Mouse (Mus musculus) intestine, embryonic 14.5 days (tissue): ENCODE data around the gene Anapc5. TPM values are rescaled to one million over a fixed set of nuclear protein-coding genes. Genes with fewer than 3 reads are reported as not detected.
A peak's percentile ranks its signal among the peaks of the same experiment; 100 is the strongest.

Experiments
- ATAC-seq: fragments of 200-750 bp; cut with Nextera tagmentation; replicated peaks from 2 replicates; pipeline ENCODE4 v1.8.0; 2017; ENCODE audit warnings: low read depth, moderate number of reproducible peaks, moderate TSS enrichment, moderate library complexity; ENCODE audit not compliant: low FRiP score, low TSS enrichment
- DNase-seq: peaks from one replicate; pipeline ENCODE4 v3.0.0-alpha.2; 2018; ENCODE audit warnings: low spot score
- H3K27ac ChIP-seq: fragments of 300-500 bp; sonication (generic); 2 replicates; pipeline ENCODE4 v1.5.1; 2014; ENCODE audit warnings: low read depth, mild to moderate bottlenecking, control low read depth
- H3K27me3 ChIP-seq: fragments of 300-500 bp; sonication (generic); replicated peaks from 2 replicates; pipeline ENCODE4 v1.6.1; 2014; ENCODE audit warnings: low read length, control low read depth; ENCODE audit not compliant: control insufficient read depth, insufficient read depth
- H3K36me3 ChIP-seq: fragments of 300-500 bp; sonication (generic); 2 replicates; pipeline ENCODE4 v1.6.1; 2014; ENCODE audit warnings: low read length, control low read depth; ENCODE audit not compliant: control insufficient read depth, insufficient read depth
- H3K4me1 ChIP-seq: fragments of 300-500 bp; sonication (generic); replicated peaks from 2 replicates; pipeline ENCODE4 v1.6.1; 2014; ENCODE audit warnings: low read length, control low read depth, mixed read lengths; ENCODE audit not compliant: control insufficient read depth, insufficient read depth
- H3K4me2 ChIP-seq: fragments of 300-500 bp; sonication (generic); 2 replicates; pipeline ENCODE4 v1.6.1; 2014; ENCODE audit warnings: low read length
- H3K4me3 ChIP-seq: fragments of 300-500 bp; sonication (generic); 2 replicates; pipeline ENCODE4 v1.5.1; 2014; ENCODE audit warnings: low read depth, low read length, control low read depth, mixed read lengths
- H3K9ac ChIP-seq: fragments of 300-500 bp; sonication (generic); 2 replicates; pipeline ENCODE4 v1.6.1; 2014; ENCODE audit warnings: mild to moderate bottlenecking, low read length
- H3K9me3 ChIP-seq: fragments of 300-500 bp; sonication (generic); 2 replicates; pipeline ENCODE4 v1.6.1; 2016; ENCODE audit warnings: low read length, control low read depth; ENCODE audit not compliant: control insufficient read depth
- WGBS: fragments of 180-500 bp; shearing (Covaris S2); extraction: QIAGEN DNeasy Blood & Tissue Kit; methylation state at CpG from one replicate; pipeline ENCODE4 v1.1.7; 2014; 5-methylcytosine and 5-hydroxymethylcytosine counted together
- polyA plus RNA-seq: library from polyadenylated mRNA; unstranded; fragments of >200 nt; fragmentation: Nextera tagmentation; extraction: Ambion mirVana; gene quantifications from 2 replicates; pipeline ENCODE4 v1.2.1, GENCODE M21; 2014

The Anapc5 gene
- polyA plus RNA-seq, 1 experiment from 2014 or later: 448 TPM

DNA sequence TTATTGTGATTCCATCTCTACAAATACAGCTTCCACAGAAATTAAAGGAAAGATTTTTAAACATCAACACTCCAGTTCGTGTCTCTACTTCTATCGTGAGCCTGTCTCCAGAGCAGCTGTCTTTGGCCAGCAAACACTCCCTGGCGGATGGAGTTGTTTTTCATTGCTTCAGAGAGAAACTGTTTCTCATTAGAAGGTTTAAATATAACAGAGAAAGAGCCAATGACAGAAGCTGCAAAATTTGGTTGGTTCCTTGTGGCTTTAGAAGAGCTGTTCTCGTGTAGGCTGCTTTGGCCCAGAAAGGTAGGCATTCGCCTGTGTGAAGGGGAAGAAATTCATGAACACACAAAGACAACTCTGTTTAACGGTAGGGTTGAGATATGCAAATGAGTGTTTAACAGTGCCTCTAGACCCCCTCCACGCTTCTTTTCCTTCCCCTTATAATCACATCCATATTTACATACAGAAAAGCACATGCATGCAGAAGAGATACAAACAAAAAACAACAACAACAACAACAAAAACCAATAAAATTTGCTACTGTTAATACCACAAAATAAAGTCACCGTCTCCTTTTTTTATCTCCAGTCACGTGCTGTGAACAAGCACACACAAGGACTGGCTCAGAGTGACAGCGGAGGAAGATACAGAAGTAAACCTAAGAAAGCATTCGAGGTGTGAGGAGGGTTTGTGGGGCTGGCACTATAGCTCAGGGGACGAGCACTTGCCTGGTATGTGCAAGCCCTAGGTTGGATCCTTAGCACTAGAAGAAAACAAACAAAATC lies 34.9 kb downstream of the Anapc5 start:
- Histone ChIP-seq H3K36me3 (peaks cover 49% of the 10 kb centered on the region), H3K9me3 (no peaks in the 10 kb centered on the region), H3K27me3 (no peaks in the 10 kb centered on the region), H3K27ac (no peak overlapping the region), H3K9ac (no peak overlapping the region), H3K4me3 (no peak overlapping the region), H3K4me1 (no peaks in the 10 kb centered on the region), H3K4me2 (no peak overlapping the region)
- WGBS: 66% methylated on average over 12 of the region's 12 CpGs
- DNase-seq: no peak
- no peak for ATAC-seq

GRCm38 (mm10) chr5:122783726-122784406 lies 37.3 kb downstream of the Anapc5 start:
- no peak for ATAC-seq
- H3K4me3 ChIP-seq: no peak overlapping the region
- no peak for DNase-seq
- H3K4me1 ChIP-seq: peaks cover 3% of the 10 kb centered on the region; the same call in 1 of the 2 replicates
- no peak overlapping the region for H3K9ac ChIP-seq
- peaks cover 34% of the 10 kb centered on the region for H3K36me3 ChIP-seq
- no peak overlapping the region for H3K27ac ChIP-seq
- no peaks in the 10 kb centered on the region for H3K9me3 ChIP-seq
- WGBS: 58% methylated on average over 14 of the region's 14 CpGs
- H3K27me3 ChIP-seq: no peaks in the 10 kb centered on the region
- H3K4me2 ChIP-seq: no peak overlapping the region

DNA sequence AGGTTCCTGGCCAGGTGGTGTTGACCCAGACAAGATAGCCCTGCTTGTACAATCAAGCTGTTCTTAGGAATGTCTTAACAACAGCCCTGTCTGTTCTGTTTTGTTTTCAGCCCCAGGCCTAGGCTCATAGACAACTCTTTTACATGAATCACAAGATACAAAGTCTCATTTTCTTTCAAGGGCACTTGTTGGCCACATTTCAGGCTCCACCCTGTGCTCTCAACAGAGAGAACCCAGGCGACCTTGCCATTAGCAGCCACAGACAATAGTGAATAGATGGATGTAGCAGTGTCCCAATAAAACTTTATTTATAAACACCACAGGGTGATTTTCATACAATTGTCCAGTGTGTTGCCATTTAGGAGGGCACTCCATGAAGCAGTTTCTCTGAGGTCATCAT lies 39.1 kb downstream of the Anapc5 start:
- no peak for ATAC-seq

DNA sequence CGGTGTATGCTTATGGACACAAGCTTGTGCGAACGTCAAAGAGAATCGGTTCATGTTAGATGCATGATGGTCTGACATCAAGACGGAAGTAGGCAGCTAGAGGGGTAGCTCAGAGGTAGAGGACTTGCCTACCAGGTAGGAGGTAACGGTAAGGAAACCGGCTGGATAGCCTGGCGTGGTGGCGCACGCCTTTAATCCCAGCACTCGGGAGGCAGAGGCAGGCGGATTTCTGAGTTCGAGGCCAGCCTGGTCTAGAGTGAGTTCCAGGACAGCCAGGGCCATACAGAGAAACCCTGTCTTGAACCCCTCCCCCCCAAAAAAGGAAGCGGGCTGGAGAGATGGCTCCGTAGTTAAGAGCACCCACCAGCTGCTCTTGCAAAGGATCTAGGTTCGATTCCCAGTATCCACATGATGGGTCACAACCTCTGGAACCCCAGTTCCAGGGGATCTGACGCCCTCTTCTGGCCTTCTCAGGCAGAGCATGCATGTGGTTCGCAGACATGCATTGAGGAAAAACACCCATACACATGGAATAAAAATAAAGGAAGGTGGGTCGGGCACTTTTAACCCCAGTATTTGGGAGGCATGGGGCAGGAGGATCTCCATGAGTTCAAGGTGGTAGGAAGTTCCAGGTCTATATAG lies 40.2 kb downstream of the Anapc5 start:
- Histone ChIP-seq H3K36me3 (0 out of 2 replicates have a peak, but pooled peaks cover 5% of the 10 kb centered on the region), H3K4me2 (no peak overlapping the region), H3K4me1 (peaks cover 7% of the 10 kb centered on the region; the same call in 1 of the 2 replicates), H3K27me3 (no peaks in the 10 kb centered on the region), H3K4me3 (no peak overlapping the region), H3K9ac (no peak overlapping the region), H3K9me3 (no peaks in the 10 kb centered on the region), H3K27ac (no peak overlapping the region)
- ATAC-seq (no peak), DNase-seq (no peak)
- 88% methylated on average over 19 of the region's 19 CpGs for WGBS

More for the DNA sequence above, 39.1 kb downstream of the Anapc5 start:
- no peak overlapping the region for H3K4me2 ChIP-seq
- DNase-seq: no peak
- no peak overlapping the region for H3K9ac ChIP-seq
- H3K4me1 ChIP-seq: peaks cover 7% of the 10 kb centered on the region; the same call in 1 of the 2 replicates
- 57% methylated on average over 1 of the region's 1 CpGs for WGBS
- H3K36me3 ChIP-seq: peaks cover 16% of the 10 kb centered on the region
- no peaks in the 10 kb centered on the region for H3K27me3 ChIP-seq
- no peak overlapping the region for H3K27ac ChIP-seq
- no peak overlapping the region for H3K4me3 ChIP-seq
- no peaks in the 10 kb centered on the region for H3K9me3 ChIP-seq

- H3K4me2 ChIP-seq: peak within 1 kb of the TSS; percentile 94
- no peaks in the 10 kb centered on the region for H3K36me3 ChIP-seq
- peak within 1 kb of the TSS; percentile 89 for H3K9ac ChIP-seq
- H3K4me1 ChIP-seq: peaks cover 7% of the 10 kb centered on the region; the same call in 1 of the 2 replicates
- H3K9me3 ChIP-seq: no peaks in the 10 kb centered on the region
- WGBS: under 1% methylated on average over 60 of the region's 63 CpGs
- peak within 1 kb of the TSS; percentile 72 for H3K27ac ChIP-seq
- DNase-seq: peak; percentile 88
- ATAC-seq: peak; percentile 81
- no peaks in the 10 kb centered on the region for H3K27me3 ChIP-seq
- peak within 1 kb of the TSS; percentile 87 for H3K4me3 ChIP-seq
Observed at GRCm38 (mm10) chr5:122779277-122779834, 41.8 kb downstream of the Anapc5 start, which contains the start of gene Camkk2. Camkk2 (minus strand) TSS chr5:122779409.

- Histone ChIP-seq H3K36me3 (no peaks in the 10 kb centered on the region), H3K4me3 (peak overlapping the region; percentile 87), H3K4me2 (peak overlapping the region; percentile 94), H3K9me3 (no peaks in the 10 kb centered on the region), H3K27ac (peak overlapping the region; percentile 72), H3K4me1 (peaks cover 7% of the 10 kb centered on the region; the same call in 1 of the 2 replicates), H3K27me3 (no peaks in the 10 kb centered on the region), H3K9ac (peak overlapping the region; percentile 89)
- peak; percentile 70 for DNase-seq
- WGBS: 1% methylated on average over 44 of the region's 55 CpGs
- peak; percentile 59 for ATAC-seq
Observed at GRCm38 (mm10) chr5:122778231-122779226, 42.6 kb downstream of the Anapc5 start.

GRCm38 (mm10) chr5:122777322-122777721 lies 43.8 kb downstream of the Anapc5 start:
- Histone ChIP-seq H3K36me3 (no peaks in the 10 kb centered on the region), H3K9ac (no peak overlapping the region), H3K4me1 (peaks cover 7% of the 10 kb centered on the region; the same call in 1 of the 2 replicates), H3K27ac (no peak overlapping the region), H3K4me3 (no peak overlapping the region), H3K27me3 (no peaks in the 10 kb centered on the region), H3K4me2 (no peak overlapping the region), H3K9me3 (no peaks in the 10 kb centered on the region)
- whole genome bisulfite sequencing: 54% methylated on average over 2 of the region's 2 CpGs
- DNase-seq (no peak), ATAC-seq (no peak)
